Mouse (Mus musculus): Measurements from ENCODE around the gene Kbtbd6. TPM values are rescaled to one million over a fixed set of nuclear protein-coding genes. Genes with fewer than 3 reads are reported as not detected.

The Kbtbd6 gene
- polyA plus RNA-seq, 1 experiment: 30.0 TPM

DNA sequence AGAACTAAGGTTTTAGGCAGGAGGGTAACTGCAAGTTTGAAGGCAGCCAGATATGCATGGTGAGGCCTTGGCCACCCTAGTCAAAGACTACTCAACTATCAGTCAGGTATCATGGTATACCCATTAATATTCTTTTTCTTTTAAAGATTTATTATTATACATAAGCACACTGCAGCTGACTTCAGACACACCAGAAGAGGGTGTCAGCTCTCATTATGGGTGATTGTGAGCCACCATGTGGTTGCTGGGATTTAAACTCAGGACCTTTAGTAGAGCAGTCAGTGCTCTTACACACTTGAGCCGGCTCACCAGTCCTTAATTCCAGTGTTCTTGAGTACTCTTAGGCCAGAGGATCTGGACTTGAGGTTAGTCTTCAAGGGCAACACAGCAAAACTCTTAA, 8.8 kb downstream of the Kbtbd6 start:
- TF ChIP-seq POLR2A (IDR thresholded peaks at IDR 0.05; ENCODE audit: control insufficient read depth, low read depth, low read length) (no peak), CTCF (IDR thresholded peaks at IDR 0.05; ENCODE audit: control insufficient read depth, insufficient read depth, insufficient replicate concordance, low read depth, low read length) (no peak)
- H3K4me1 ChIP-seq (ENCODE audit: control insufficient read depth, insufficient read depth, low read length): no peaks in the 10 kb centered on the region
- H3K36me3 ChIP-seq (ENCODE audit: control insufficient read depth, insufficient read depth, low read length): no peaks in the 10 kb centered on the region; the same call in 1 of the 2 replicates
- H3K27ac ChIP-seq (ENCODE audit: control insufficient read depth, insufficient read depth, low read depth, low read length): no peak overlapping the region
- no peaks in the 10 kb centered on the region for H3K27me3 ChIP-seq (ENCODE audit: control insufficient read depth, insufficient read depth, low read length)
- no peak overlapping the region for H3K4me3 ChIP-seq (ENCODE audit: control insufficient read depth, low read depth, low read length)

GRCm38 (mm10) chr14:79460988-79461387, 9.4 kb downstream of the Kbtbd6 start:
- TF ChIP-seq CTCF (IDR thresholded peaks at IDR 0.05; ENCODE audit: control insufficient read depth, insufficient read depth, insufficient replicate concordance, low read depth, low read length): no peak
- TF ChIP-seq POLR2A (IDR thresholded peaks at IDR 0.05; ENCODE audit: control insufficient read depth, low read depth, low read length): no peak
- Histone ChIP-seq H3K27me3 (ENCODE audit: control insufficient read depth, insufficient read depth, low read length) (no peaks in the 10 kb centered on the region), H3K27ac (ENCODE audit: control insufficient read depth, insufficient read depth, low read depth, low read length) (no peak overlapping the region), H3K36me3 (ENCODE audit: control insufficient read depth, insufficient read depth, low read length) (no peaks in the 10 kb centered on the region; the same call in 1 of the 2 replicates), H3K4me1 (ENCODE audit: control insufficient read depth, insufficient read depth, low read length) (no peaks in the 10 kb centered on the region), H3K4me3 (ENCODE audit: control insufficient read depth, low read depth, low read length) (no peak overlapping the region)

DNA sequence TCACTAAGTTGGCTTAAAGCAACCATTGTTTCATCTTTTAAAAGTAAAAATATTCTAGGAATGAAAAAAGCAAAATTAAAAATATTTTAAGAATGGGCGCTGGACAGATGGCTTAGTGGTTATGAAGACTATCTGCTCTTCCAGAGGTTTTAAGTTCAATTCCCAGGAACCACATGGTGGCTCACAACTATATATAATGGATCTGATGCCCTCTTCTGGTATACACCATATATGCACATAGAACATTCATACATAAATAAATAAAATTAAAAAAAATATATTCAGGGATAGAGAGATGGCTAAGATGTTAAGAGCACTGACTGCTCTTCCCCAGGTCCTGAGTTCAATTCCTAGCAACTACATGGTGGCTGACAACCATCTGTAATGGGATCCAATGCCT, 14.0 kb downstream of the Kbtbd6 start:
- no peaks in the 10 kb centered on the region for H3K4me1 ChIP-seq (ENCODE audit: control insufficient read depth, insufficient read depth, low read length)
- H3K27ac ChIP-seq (ENCODE audit: control insufficient read depth, insufficient read depth, low read depth, low read length): no peak overlapping the region
- no peaks in the 10 kb centered on the region for H3K27me3 ChIP-seq (ENCODE audit: control insufficient read depth, insufficient read depth, low read length)
- peaks cover 4% of the 10 kb centered on the region for H3K36me3 ChIP-seq (ENCODE audit: control insufficient read depth, insufficient read depth, low read length)
- no peak overlapping the region for H3K4me3 ChIP-seq (ENCODE audit: control insufficient read depth, low read depth, low read length)
- TF ChIP-seq CTCF (IDR thresholded peaks at IDR 0.05; ENCODE audit: control insufficient read depth, insufficient read depth, insufficient replicate concordance, low read depth, low read length) (no peak), POLR2A (IDR thresholded peaks at IDR 0.05; ENCODE audit: control insufficient read depth, low read depth, low read length) (no peak)

- Histone ChIP-seq H3K4me1 (ENCODE audit: control insufficient read depth, insufficient read depth, low read length) (no peaks in the 10 kb centered on the region), H3K36me3 (ENCODE audit: control insufficient read depth, insufficient read depth, low read length) (peaks cover 6% of the 10 kb centered on the region)
- peak; percentile 9; the same call in 1 of the 2 replicates for TF ChIP-seq CTCF (IDR thresholded peaks at IDR 0.05; ENCODE audit: control insufficient read depth, insufficient read depth, insufficient replicate concordance, low read depth, low read length)
- TF ChIP-seq POLR2A (IDR thresholded peaks at IDR 0.05; ENCODE audit: control insufficient read depth, low read depth, low read length): no peak
Observed at GRCm38 (mm10) chr14:79467621-79468020, 16.0 kb downstream of the Kbtbd6 start.

GRCm38 (mm10) chr14:79473384-79473783, 21.7 kb downstream of the Kbtbd6 start:
- Histone ChIP-seq H3K27ac (ENCODE audit: control insufficient read depth, insufficient read depth, low read depth, low read length) (no peak overlapping the region), H3K36me3 (ENCODE audit: control insufficient read depth, insufficient read depth, low read length) (peaks cover 1% of the 10 kb centered on the region), H3K4me3 (ENCODE audit: control insufficient read depth, low read depth, low read length) (no peak overlapping the region), H3K27me3 (ENCODE audit: control insufficient read depth, insufficient read depth, low read length) (no peaks in the 10 kb centered on the region), H3K4me1 (ENCODE audit: control insufficient read depth, insufficient read depth, low read length) (no peaks in the 10 kb centered on the region)
- TF ChIP-seq CTCF (IDR thresholded peaks at IDR 0.05; ENCODE audit: control insufficient read depth, insufficient read depth, insufficient replicate concordance, low read depth, low read length) (no peak), POLR2A (IDR thresholded peaks at IDR 0.05; ENCODE audit: control insufficient read depth, low read depth, low read length) (no peak)

More at GRCm38 (mm10) chr14:79467621-79468020, 16.0 kb downstream of the Kbtbd6 start:
- Histone ChIP-seq H3K27ac (ENCODE audit: control insufficient read depth, insufficient read depth, low read depth, low read length) (no peak overlapping the region), H3K27me3 (ENCODE audit: control insufficient read depth, insufficient read depth, low read length) (no peaks in the 10 kb centered on the region), H3K4me3 (ENCODE audit: control insufficient read depth, low read depth, low read length) (no peak overlapping the region)

DNA sequence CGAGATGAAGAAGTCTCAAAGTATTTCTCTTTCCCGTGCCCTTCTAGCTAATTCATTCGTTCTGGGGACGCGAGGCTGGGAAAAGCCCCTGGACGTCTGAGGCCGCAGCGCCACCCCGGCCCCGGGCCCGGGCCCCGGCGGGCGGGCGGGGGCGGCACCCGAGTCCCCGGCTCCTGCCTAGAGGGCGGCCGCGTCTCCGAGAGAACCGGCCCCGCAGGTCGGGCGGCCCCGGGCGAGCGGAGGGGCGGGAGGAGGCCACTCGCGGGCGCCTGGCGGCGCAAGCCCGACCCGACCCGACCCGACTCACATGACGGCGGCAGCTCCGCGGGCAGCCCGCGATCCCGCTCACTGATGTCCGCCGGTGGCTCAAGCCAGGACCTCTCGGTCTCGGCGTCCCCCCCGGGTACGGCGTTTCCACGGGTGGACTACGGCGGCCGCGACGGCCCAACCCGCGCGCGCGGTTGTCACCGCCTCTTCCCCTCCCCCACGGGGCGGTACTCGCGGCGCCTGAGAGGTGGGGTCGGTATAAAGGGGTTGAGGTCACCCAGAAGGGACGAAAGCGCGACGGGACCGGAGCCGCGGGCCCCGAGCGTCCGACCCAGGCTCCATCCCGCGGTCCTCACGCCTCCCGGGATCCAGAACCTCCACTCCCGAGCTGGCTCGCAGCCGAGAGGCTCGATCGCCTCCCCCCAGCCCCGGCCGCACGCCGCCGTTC, 29.1 kb downstream of the Kbtbd6 start, which contains the start of gene Elf1:
Elf1 (plus strand) TSS at position 571 of the 715 bp plus-strand sequence.
- no peaks in the 10 kb centered on the region; the same call in 1 of the 2 replicates for H3K36me3 ChIP-seq (ENCODE audit: control insufficient read depth, insufficient read depth, low read length)
- H3K27ac ChIP-seq (ENCODE audit: control insufficient read depth, insufficient read depth, low read depth, low read length): peak within 1 kb of the TSS; percentile 93
- TF ChIP-seq CTCF (IDR thresholded peaks at IDR 0.05; ENCODE audit: control insufficient read depth, insufficient read depth, insufficient replicate concordance, low read depth, low read length) (no peak), POLR2A (IDR thresholded peaks at IDR 0.05; ENCODE audit: control insufficient read depth, low read depth, low read length) (peak; percentile 66)
- H3K27me3 ChIP-seq (ENCODE audit: control insufficient read depth, insufficient read depth, low read length): no peaks in the 10 kb centered on the region
- peaks cover 8% of the 10 kb centered on the region for H3K4me1 ChIP-seq (ENCODE audit: control insufficient read depth, insufficient read depth, low read length)
- H3K4me3 ChIP-seq (ENCODE audit: control insufficient read depth, low read depth, low read length): peak within 1 kb of the TSS; percentile 91

GRCm38 (mm10) chr14:79481339-79482151, 29.9 kb downstream of the Kbtbd6 start, which contains the start of gene Wbp4:
Wbp4 (minus strand) TSS chr14:79481520.
- no peak for TF ChIP-seq CTCF (IDR thresholded peaks at IDR 0.05; ENCODE audit: control insufficient read depth, insufficient read depth, insufficient replicate concordance, low read depth, low read length)
- TF ChIP-seq POLR2A (IDR thresholded peaks at IDR 0.05; ENCODE audit: control insufficient read depth, low read depth, low read length): peak; percentile 20
- peaks cover 10% of the 10 kb centered on the region for H3K4me1 ChIP-seq (ENCODE audit: control insufficient read depth, insufficient read depth, low read length)
- peak within 1 kb of the TSS; percentile 93 for H3K27ac ChIP-seq (ENCODE audit: control insufficient read depth, insufficient read depth, low read depth, low read length)
- H3K4me3 ChIP-seq (ENCODE audit: control insufficient read depth, low read depth, low read length): peak within 1 kb of the TSS; percentile 91
- H3K27me3 ChIP-seq (ENCODE audit: control insufficient read depth, insufficient read depth, low read length): no peaks in the 10 kb centered on the region
- no peaks in the 10 kb centered on the region; the same call in 1 of the 2 replicates for H3K36me3 ChIP-seq (ENCODE audit: control insufficient read depth, insufficient read depth, low read length)
